Mouse (Mus musculus): ENCODE results near the gene Gm29133.

DNA sequence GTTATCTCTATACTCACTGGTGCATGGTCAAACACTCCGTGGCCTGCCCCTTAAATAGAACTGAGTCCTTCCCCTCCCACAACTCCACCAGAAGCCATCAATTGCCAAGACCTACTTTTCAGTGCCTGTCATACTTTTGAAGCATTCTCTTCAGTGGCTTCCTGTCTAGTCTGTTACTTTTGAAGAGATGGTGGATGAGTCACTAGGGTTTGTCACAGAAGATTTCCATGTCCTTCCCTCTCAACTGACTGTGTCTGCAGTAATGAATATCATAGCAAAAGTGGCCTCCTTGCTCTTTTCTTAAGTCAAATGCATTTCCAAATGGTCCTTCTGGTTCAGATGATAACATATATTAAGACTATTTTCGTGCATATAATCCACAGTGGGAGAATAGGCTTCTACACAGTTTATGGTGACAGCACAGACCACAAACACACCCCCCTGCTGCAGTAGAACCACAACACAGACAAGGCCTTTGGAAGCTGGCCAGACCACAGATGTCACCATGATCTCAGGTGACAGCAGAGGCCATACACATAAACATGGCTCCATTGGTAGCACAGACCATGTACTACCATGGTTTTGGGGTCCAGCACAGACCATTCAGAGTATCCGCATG, 16.9 kb upstream of the Gm29133 start:
- no peak for TF ChIP-seq CTCF (IDR thresholded peaks at IDR 0.05; ENCODE audit: low read depth)
- TF ChIP-seq EP300 (IDR thresholded peaks at IDR 0.05; ENCODE audit: low read depth) = no peak

All from heart, postnatal 0 days (tissue).